Mouse (Mus musculus) C2C12 (cell line): ENCODE results near the gene Reck.

Source experiments
- CTCF ChIP-seq: IDR thresholded peaks from one replicate; pipeline ENCODE4 v1.5.1; 2011; ENCODE audit not compliant: control insufficient read depth, insufficient read depth, insufficient read length
- FOSL1 ChIP-seq: IDR thresholded peaks from one replicate; pipeline ENCODE4 v1.8.0; 2011; ENCODE audit warnings: mild to moderate bottlenecking, low read length; ENCODE audit not compliant: poor library complexity, insufficient read depth, severe bottlenecking
- MAX ChIP-seq: IDR thresholded peaks from one replicate; pipeline ENCODE4 v1.6.1; 2011; ENCODE audit warnings: mild to moderate bottlenecking, control low read depth
- MYOD1 ChIP-seq: IDR thresholded peaks from one replicate; pipeline ENCODE4 v1.6.1; 2011; ENCODE audit warnings: low read depth; ENCODE audit not compliant: control insufficient read depth, insufficient read length
- MYOG ChIP-seq: IDR thresholded peaks from one replicate; pipeline ENCODE4 v1.6.1; 2011; ENCODE audit not compliant: control insufficient read depth, insufficient read length; ENCODE audit errors: extremely low read depth
- USF1 ChIP-seq: IDR thresholded peaks from one replicate; pipeline ENCODE4 v1.6.1; 2011; ENCODE audit warnings: low read depth, mild to moderate bottlenecking, control low read depth, moderate library complexity

DNA sequence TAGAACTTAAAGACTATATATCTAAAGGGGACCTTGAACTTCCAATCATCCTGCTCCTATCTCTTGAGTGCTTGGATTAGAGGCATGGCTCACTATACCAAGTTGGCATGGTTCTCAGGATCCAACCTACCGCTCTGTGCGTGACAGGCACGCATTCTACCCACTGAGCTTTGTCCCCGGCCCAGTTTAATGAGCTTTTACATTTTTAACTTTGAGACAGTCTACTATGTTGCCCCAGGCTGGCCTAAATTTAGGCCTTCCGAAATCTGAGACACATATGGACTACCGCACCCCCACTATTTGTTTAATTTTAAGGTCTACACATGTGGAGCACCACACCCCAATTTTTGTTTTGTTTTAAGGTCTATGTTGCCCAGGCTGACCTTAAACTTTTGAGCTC, 105.5 kb downstream of the Reck start:
- TF ChIP-seq CTCF: no peak
- TF ChIP-seq USF1: no peak
- no peak for TF ChIP-seq MAX
- no peak for TF ChIP-seq FOSL1
- no peak for TF ChIP-seq MYOG
- TF ChIP-seq MYOD1: no peak
